Mouse (Mus musculus) thymus, postnatal 36 days (tissue): ENCODE results near the gene Ubxn2a.
A peak's percentile ranks its signal among the peaks of the same experiment; 100 is the strongest.

ENCODE experiments used
- DNase-seq, 2 experiments: peaks; one replicate each; pipeline ENCODE4 v3.0.0; 2022; ENCODE audit warnings: mixed read lengths in 2 of 2

Ubxn2a gene

DNA sequence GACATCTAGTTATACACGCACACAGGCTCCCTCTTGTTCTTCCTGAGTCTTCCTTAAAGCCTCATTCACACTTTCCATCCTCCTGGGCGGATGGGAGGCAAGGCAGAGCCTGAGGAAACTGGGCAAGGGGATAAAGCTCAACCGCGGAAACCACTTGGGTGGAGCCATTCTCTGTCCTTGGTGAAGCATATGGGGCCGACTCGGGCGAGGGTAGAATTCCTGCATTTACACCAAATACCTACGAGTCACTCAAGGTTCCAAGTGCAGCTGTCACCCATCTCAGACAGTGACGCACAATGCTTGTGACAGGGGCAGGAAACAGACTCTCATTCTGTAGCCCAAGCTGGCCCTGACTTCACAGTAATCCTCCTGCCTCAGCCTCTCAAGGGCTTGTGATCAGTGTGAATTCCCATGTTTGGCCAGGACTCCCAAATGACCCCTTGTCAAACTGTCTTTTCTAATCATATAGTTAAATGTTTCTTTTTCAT, 29.2 kb downstream of the Ubxn2a start:
- no peak for DNase-seq

DNA sequence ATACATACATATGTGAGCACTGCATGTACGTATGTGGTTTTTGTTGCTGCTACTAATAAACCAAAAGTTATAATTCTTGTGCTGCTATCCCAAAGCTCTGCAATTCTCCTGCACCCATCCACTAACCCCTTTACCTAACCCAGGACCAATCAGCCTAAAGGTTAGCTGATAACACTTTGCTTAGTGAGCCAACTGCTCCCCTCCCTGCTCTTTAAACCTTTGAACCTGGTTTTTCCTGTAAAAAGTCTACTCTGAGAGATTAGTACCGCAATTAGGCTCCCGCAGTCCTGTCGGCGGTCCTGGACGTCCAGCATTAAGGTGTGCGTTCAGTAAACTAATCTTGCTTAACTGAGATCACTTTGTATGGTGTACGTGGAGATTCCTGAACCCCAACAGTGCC, 31.9 kb downstream of the Ubxn2a start:
- no peak for DNase-seq

DNA sequence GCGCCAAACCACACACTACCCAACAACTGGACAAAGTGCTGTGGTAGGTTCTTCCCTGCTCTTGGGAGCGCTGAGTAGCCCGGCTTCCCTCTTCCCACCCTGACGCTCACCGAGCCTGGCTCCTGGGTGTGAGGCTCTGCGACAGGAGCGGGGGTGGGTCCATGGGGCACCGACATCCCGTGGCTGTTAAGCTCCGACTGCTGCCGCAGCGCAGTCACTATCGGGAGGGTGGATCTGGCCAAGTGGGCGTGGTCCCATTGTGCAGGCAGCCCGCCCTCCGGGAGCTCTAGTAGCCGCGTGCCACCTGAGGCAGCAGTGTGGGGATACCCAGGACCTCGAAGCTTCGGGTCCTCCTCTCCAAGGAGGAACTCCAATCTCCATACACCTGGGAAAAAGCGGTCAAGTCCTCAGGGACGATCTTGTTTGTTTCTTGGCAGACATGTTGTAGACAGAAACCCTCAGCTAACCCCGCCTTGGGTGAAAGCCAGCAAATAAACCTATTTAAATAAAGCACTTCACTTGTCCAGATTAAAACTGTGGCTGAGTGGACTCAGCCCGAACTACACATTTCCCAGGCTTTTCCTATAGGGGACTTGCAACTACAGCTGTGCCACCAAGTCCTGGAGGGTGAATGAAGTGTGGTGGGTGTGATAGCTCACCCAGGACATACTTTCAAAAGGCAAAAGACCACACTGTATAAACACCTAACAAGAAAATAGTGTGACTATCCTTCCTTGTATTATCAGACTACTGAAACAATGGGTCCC, 33.2 kb downstream of the Ubxn2a start, which contains the start of gene Mfsd2b:
Mfsd2b (minus strand) TSS at position 199 of the 767 bp plus-strand sequence.
- peak; percentile 68 to 78 for DNase-seq

DNA sequence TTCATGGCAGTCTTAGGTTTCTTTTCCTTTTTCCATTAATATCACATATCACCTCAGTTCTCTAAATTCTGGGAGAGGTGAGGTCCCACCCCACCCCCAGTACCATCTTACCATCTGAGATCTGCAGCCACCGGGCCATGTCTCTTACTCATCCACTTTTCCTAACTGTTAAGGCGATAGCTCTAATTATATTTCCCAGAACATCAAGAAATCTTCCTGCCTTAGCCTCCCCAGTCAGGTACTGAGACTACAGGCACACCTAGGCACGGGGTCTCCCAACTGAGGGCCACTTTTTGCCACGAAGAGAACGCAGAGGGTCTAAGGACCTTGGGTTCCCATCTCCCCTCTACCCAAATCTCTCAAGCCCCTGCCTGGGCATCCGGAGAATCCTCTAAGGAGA, 34.0 kb downstream of the Ubxn2a start:
- DNase-seq = no peak

DNA sequence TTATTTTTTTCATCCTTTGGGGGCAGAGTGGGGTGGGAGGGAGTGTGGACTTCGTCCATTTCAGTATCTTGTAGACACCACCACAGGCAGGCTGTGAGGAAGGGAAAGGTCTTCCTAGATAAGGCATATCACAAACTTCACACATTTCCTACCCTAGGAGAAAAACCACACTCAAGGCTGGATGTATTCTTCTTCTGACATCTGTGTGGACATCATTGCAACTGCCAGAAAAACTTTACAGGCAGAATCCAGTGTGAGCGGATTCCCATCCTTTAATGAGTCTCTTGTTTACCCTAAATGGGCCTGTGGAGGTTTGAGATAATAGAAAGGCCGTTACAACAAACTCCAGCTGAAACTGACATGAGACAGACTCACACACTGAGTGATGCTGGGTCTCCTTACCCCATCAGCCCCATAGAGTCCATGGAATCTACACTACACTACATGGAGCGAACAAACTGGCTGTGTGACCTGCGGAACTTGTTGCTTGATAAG, 34.5 kb downstream of the Ubxn2a start:
- DNase-seq = no peak

DNA sequence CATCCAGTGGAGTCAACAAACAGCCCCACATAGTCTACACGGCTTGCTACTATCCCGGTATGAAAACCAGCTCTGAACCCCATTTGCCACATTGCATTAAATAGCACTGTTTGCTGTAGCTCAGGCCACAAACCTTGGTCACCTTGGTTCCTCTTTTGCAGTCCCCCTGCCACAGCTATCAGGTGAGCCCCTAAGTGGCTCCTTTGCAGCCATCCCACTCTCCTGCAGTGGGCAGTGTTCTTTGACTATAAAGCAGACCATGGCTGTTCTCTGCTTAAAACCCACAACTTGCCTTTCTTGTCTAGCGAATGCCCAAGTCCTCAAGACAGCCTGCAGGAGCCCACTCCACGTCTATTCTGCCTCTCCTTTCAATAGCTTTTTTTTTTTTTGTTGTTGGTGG, 35.2 kb downstream of the Ubxn2a start:
- no peak for DNase-seq

DNA sequence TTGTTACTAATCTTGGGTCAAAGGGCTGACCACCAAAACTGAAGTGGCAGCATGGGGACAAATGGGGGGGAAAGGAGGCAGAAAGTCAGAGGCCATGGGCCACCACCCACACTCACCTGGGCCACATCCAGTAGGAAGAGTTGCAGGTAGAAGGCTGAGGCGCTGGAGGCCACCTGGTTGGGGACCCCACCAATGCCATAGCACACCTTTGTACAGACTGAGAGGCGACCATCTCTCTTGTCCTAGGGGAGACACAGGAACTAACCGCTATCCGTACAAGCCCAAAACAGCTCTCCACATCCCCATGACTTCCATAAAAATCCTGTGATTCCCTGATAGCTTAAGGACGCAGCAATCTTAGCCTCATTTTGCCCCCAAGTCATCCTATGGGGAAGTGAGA, 36.2 kb downstream of the Ubxn2a start:
- DNase-seq = no peak

DNA sequence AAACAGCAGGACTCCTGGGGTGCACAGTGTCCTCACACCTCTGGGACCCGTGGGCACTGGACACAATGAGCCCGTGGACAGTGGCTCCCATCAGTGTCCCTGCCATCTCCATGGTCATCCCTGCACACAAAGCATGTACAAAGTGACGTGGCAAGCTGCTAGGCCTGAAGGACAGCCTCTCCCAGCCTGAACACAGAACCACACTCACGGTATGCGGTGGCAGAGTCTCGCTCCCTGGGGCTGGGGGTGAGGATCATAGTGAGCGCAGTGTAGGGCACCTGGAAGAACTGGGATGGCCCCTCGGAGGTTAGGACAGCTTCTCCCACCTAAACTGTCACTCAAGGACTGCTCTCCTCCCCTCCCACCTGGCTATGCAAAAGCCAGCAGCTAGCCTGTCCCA, 38.6 kb downstream of the Ubxn2a start:
- no peak for DNase-seq

DNA sequence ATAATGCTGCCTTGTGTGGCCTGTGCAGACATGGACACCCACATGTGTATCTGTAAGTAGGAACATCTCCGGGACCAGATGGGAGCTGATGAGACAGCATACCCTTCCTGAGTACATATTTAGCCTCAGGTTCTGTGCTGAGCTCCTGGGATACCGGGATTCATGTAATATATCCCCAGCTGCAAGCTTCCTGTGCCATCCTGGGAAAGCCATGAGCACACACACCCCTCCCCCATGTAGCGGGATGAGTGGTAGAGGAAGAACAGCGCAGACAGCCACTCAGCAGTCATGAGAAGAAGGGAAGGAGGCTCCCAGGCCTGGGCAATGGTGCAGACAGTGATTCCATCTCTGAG, 43.2 kb downstream of the Ubxn2a start:
- DNase-seq = no peak

DNA sequence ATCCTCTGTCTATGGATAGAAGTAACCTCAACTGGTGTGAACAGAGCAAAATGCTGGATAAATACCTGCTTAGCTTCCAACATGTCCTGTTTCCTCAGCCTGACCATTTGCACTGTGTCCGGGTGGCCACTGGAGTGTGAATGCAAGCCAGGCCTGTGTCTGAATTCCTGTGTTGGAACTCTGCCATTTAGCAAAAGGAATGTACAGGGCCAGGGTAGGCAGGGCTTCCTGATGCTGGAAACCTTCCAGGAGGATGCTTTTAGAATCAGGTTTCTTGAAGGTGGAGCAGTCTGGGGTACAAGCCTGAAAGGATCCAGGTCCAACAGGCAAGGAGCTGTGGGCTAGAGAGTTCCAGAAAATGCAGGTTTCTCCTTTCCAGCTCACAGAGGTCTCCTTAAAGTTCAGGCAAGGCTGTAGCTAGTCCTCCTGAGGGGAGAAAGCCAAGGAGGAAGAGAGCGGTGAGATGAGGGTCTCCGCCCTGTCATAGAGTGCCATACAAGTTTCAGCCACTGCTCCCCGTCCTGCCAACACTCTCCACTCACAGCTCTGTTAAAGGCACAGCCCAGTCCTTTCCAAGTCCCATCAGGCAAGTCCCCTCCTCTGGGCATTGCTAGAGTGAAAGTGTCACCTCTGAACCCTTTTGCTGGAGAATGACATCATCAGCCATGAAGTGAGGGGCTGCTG, 43.7 kb downstream of the Ubxn2a start:
- DNase-seq = no peak

DNA sequence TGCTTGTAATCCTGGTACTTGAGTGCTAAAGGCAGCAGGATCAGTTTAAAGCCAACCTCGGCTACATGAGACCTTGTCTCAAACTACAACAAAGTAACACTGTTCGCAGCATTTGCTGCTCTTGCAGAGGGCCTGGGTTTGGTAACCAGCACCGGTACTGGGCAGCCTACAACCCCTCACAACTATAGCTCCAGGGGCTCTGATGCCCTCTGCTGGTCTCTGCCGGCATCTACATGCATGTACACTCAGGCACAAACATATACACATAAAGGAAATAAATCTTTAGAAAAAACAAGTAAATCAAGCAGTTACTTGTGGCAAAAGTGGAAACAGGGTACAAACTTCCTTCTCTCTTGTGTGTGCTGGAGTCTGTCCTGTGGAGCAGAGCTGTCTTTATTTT, 44.8 kb downstream of the Ubxn2a start:
- DNase-seq = peak in 1 of 2 experiments; percentile 14

DNA sequence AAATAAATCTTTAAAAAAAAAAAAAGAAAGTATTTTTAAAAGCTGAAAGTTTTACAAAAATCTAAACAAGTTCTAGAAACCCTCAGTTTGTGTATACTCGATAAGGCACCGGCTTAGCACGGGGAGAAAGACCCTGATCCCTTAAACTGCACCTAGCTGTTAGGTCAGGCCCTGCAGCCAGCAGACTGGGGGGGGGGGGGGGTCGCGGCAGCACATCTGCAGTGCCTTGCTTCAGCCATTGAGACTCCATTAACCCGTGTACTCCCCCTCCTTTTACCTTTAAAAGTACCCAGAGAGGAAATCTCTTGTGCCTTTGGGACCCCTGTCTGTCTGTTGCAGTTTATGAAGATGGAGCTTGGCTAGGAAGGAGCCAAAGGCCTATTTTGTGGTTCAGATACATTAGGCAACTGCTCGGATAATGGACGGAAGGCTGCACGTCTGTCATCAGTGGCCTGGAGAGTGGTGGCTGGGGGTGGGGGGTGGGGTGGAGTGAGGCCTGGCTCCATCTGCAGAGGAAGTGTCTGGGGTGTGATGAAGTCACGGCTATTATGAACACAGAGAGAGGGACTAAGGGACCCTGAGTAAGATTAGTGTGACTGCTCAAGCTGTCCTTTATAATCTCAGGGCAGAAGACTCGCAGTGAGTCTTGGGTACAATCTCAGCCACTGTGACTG, 48.1 kb downstream of the Ubxn2a start:
- no peak for DNase-seq

DNA sequence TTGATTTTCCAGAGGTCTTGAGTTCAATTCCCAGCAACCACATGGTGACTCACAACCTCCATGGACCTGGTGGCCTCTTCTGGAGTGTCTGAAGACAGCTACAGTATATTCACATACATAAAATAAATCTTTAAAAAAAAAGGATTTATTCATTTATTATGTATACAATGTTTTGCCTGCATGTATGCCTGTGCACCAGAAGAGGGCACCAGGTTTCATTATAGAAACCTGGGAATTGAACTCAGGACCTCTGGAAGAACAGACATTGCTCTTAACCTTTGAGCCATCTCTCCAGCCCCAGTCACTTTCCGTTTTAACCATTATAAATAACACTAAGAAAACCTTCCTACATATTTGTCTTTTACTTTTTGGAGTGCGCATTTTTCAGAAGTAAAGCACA, 50.7 kb downstream of the Ubxn2a start:
- no peak for DNase-seq

DNA sequence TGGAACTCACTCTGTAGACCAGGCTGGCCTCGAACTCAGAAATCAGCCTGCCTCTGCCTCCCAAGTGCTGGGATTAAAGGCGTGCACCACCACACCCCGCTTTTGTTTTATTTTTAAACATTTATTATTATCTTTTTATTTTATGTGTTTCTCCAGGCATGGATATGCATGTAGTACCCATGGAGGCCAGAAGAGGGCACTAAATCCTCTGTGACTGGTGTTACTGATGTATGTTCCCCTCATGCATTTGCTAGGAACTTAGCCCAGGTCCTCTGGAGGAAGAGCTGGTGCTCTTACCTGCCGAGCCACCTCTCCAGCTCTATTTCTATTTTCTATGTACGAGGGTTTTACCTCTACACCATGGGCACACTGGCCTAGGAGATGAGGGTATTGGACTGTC, 51.3 kb downstream of the Ubxn2a start:
- DNase-seq = peak; percentile 24 to 33

DNA sequence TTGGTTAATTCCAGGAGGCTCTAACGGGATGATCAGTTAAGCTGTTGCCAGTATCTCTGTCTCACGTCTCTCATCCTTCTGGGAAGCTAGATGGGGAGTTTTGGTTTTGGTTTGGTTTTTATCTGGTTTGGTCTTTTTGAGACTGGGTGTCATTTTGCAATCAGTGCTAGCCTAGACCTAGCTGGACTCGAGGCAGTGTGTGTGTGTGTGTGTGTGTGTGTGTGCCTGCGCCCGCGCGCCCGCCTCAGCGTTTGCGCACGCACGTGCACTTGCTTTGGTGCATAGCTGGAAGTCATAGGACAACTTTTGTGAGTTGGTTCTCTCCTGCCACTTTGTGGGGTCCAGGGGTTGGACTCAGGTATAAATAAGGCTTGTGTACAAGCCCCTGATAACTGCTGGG, 63.8 kb downstream of the Ubxn2a start:
- peak; percentile 32 to 35 for DNase-seq

DNA sequence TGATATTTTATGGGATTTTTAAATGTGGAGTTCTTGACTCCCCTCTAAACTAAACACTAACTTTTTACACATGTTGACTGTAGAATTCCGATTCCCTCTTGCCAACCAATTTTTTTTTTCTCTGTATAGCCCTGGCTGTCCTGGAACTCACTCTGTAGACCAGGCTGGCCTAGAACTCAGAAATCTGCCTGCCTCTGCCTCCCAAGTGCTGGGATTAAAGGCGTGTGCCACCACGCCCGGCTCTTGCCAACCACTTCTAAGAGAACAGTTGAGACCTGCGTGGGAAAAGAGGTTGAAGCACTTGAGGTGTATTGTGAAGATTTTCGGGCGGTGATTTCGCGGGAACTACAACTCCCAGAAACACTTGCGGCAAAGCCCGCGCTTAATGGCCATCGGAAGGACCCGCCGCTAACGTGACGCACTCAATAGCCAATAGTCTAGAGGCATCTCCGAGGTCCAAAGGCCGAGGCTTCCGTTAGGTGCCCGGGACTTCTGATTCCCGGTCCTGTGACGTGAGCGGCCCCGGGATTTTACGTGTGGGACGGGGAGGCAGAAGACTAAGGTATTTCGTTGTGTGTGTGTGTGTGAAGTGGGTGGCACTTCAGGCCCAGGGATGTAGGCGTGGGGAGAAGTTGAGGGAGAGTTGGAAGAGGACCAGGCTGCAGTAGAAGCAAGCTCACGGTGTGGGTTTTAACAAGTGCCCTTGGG, 64.5 kb downstream of the Ubxn2a start, which contains the start of gene Wdcp:
Wdcp (plus strand) TSS at position 414 of the 708 bp plus-strand sequence.
- DNase-seq = peak; percentile 81 to 87

DNA sequence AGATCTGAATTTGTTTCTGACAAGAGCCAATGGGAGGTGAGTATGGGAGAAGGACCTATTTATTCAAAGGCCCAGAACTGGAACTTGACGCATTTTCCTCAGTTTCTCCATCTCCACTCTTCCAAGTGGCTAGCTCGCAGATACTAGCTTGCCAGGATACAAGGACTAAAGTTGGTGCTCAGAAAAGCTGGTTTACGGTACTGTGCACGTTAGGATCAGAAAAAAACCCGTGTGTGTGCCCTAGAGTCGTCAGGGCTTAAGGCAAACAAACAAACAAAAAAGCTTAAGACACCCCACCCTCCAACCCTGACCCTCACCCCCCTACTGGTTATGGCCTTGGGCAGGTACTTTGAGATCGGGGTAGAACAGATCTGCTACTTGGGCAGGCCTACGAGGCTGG, 65.0 kb downstream of the Ubxn2a start:
- no peak for DNase-seq

DNA sequence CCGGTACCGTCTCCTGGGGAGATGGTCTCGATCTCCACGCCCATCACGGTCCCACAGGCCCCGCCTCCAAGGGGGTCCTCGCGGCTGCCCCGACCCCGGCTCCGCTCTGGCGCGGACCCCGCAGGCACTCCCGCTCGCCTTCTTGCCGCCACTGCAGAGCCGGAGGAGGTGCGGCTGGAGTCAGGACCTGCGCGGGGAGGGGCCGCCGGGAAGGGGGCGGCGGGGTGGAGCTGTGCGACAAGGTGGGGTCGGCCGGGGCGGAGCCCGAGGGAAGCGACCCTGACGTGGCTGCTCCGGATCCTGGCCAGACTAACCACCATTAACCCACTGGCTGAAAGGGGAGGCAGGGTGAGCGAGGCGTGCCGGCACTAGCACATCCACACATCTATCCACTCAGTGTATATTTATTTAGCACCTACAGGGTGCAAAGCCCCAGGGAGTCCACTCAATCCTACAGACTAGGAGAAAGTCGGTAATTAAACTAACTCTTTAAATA, 66.1 kb downstream of the Ubxn2a start, which contains the start of gene Fkbp1b:
Fkbp1b (minus strand) TSS at position 200 of the 496 bp plus-strand sequence.
- DNase-seq = peak; percentile 58 to 64

DNA sequence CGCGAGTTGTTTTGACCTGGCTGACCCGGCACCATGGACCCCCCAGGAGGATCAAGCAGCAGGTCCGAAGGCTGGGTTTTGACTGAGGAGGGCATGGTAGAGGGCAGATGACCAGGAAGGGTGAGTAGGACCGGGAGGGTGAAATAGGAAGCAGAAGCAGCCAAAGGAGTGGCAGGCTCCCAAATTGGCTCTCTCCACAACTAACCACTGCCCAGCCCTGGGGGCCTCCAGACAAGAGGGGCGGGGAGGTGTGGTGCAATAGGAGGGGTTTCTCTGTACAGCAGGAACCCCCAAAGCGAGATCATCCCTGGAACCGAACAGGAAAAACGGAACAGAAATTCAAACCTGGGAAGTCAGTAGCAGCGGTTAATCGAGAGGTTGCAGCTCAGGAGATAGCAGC, 66.8 kb downstream of the Ubxn2a start:
- no peak for DNase-seq

DNA sequence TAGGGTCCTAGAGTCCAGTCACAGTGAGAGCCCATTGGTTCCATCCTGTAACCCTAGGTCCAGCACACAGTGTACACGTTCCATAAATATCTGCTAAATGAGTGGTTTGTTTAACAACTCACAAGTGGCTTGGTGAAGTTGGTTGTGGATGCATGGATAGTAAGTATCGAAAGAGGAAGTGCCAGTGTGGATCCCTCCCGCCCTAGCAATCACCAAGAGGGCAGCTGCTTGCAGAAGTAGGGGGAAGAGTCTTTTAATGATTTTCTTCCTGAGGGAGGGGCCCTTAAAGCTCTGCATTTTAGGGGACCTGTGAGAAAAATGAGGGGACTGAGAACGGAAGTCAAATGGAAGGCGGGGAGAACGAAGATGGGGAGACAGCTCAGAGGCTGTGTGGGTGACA, 67.5 kb downstream of the Ubxn2a start:
- no peak for DNase-seq

DNA sequence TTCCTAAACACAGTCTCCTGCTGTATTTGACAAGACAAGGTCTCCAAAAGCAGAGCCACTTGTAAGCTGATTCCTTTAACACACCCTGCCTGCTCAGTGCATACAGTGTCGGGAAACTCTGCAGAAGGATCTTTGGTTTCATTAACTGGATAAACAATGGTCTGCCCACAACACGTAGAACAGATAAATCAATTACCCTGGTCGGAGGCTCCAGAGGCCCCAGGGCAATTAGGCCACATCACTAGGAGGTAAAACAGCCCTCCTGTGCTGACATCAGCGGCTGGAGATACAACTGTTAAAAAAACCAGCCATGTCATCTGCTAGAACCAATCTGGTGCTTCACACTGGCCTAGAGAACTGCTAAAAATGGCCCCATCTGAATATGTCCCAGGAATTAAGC, 70.5 kb downstream of the Ubxn2a start:
- DNase-seq = no peak
